Mouse (Mus musculus): Measurements from ENCODE around the gene Spg7. TPM values are rescaled to one million over a fixed set of nuclear protein-coding genes. Genes with fewer than 3 reads are reported as not detected.

Spg7 gene
- total and polyA plus RNA-seq, 3 experiments = 28.9 to 36.0 TPM; not detected in 1

DNA sequence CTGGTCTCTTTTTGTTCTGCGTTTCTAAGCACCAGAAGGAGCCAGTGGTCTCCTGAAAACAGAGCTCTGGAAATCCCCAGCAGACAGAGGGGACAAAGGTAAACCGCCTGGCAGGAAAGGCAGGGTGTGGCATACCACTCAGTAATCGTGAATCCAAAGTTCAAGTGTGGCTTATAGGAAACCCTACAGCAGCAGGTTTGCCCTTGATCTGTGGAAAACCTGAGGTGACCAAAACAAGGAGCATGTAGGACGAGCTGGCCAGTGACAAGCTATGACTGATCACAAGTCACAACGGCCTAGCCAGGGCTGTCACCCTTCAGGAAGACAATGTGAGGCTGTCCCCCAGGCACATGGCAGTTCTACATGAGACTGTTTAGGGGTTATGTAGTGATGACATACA lies 11.3 kb upstream of the Spg7 start:
- DNase-seq (ENCODE audit: low read depth, low spot score) = no peak
- H3K27me3 ChIP-seq (ENCODE audit: control insufficient read depth in 1 of 2, insufficient read depth in 2 of 2, low read length in 2 of 2) = no peaks in the 10 kb centered on the region
- H3K9me3 ChIP-seq (replicated peaks; ENCODE audit: insufficient read depth, low read length) = no peaks in the 10 kb centered on the region
- no peak overlapping the region for H3K27ac ChIP-seq (ENCODE audit: control insufficient read depth, low read depth, low read length)
- no peak overlapping the region for H3K4me3 ChIP-seq (ENCODE audit: control insufficient read depth in 1 of 2, insufficient read depth in 1 of 2, low read depth in 2 of 2, low read length in 2 of 2)
- H3K36me3 ChIP-seq (ENCODE audit: control insufficient read depth in 1 of 2, insufficient read depth in 2 of 2, low read length in 2 of 2) = no peaks in the 10 kb centered on the region
- H3K4me1 ChIP-seq (ENCODE audit: control insufficient read depth in 1 of 2, insufficient read depth in 2 of 2, low read length in 2 of 2) = no peaks in the 10 kb centered on the region
- H3K79me2 ChIP-seq (ENCODE audit: control insufficient read depth, insufficient read depth, low read length, poor library complexity) = no peaks in the 10 kb centered on the region
- TF ChIP-seq ETS1 (IDR thresholded peaks at IDR 0.05; ENCODE audit: low read depth, low read length) (no peak), MEF2A (IDR thresholded peaks at IDR 0.05; ENCODE audit: extremely low read depth, insufficient replicate concordance, low read depth, low read length, poor library complexity, severe bottlenecking) (no peak), POLR2AphosphoS2 (IDR thresholded peaks at IDR 0.05; ENCODE audit: low read length) (no peak), ZKSCAN1 (IDR thresholded peaks at IDR 0.05; ENCODE audit: low read depth, low read length) (no peak), CHD2 (IDR thresholded peaks at IDR 0.05; ENCODE audit: low read length) (no peak)
- no peak overlapping the region for H3K9ac ChIP-seq (ENCODE audit: control insufficient read depth, low read depth, low read length, poor library complexity, severe bottlenecking)

DNA sequence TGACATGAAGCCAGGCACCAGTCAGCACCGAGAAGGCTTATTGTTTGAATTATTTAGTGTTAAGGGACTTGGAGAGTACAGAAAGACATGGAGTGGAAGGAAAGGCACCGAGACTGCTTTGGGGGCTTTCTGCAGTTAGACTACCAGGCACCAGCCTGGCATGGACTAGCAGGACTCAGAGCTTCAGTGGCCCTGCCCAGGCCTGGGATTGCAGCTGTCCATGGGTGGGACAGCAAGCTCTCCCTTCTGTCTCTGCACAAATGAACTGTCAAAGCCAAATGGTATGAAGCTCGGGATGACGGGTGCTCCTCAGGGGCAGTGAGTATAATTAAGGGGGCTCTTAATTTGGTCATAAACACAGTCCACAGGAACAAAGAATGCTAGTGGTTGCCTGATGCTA lies 1.3 kb downstream of the Spg7 start:
- no peak for DNase-seq (ENCODE audit: low read depth, low spot score)
- peak overlapping the region; percentile 93 for H3K9ac ChIP-seq (ENCODE audit: control insufficient read depth, low read depth, low read length, poor library complexity, severe bottlenecking)
- H3K4me3 ChIP-seq (ENCODE audit: control insufficient read depth in 1 of 2, insufficient read depth in 1 of 2, low read depth in 2 of 2, low read length in 2 of 2) = peak overlapping the region in 1 of 2 experiments; percentile 58; a peak in 3 of 4 replicates
- peaks cover 30% of the 10 kb centered on the region for H3K79me2 ChIP-seq (ENCODE audit: control insufficient read depth, insufficient read depth, low read length, poor library complexity)
- H3K27me3 ChIP-seq (ENCODE audit: control insufficient read depth in 1 of 2, insufficient read depth in 2 of 2, low read length in 2 of 2) = no peaks in the 10 kb centered on the region
- H3K36me3 ChIP-seq (ENCODE audit: control insufficient read depth in 1 of 2, insufficient read depth in 2 of 2, low read length in 2 of 2) = peaks cover 0 to 11% of the 10 kb centered on the region in 2 experiments; a peak in 2 of 4 replicates
- H3K27ac ChIP-seq (ENCODE audit: control insufficient read depth, low read depth, low read length) = no peak overlapping the region; the same call in 1 of the 2 replicates
- peaks cover 0 to 12% of the 10 kb centered on the region in 2 experiments; a peak in 3 of 4 replicates for H3K4me1 ChIP-seq (ENCODE audit: control insufficient read depth in 1 of 2, insufficient read depth in 2 of 2, low read length in 2 of 2)
- H3K9me3 ChIP-seq (replicated peaks; ENCODE audit: insufficient read depth, low read length) = no peaks in the 10 kb centered on the region
- TF ChIP-seq ZNF384 (IDR thresholded peaks at IDR 0.05; ENCODE audit: low read depth, low read length) = no peak
- TF ChIP-seq ELF1 (IDR thresholded peaks at IDR 0.05; ENCODE audit: low read depth, low read length) = no peak
- no peak for TF ChIP-seq MAZ (IDR thresholded peaks at IDR 0.05; ENCODE audit: low read depth, low read length)
- no peak for TF ChIP-seq MEF2A (IDR thresholded peaks at IDR 0.05; ENCODE audit: extremely low read depth, insufficient replicate concordance, low read depth, low read length, poor library complexity, severe bottlenecking)

DNA sequence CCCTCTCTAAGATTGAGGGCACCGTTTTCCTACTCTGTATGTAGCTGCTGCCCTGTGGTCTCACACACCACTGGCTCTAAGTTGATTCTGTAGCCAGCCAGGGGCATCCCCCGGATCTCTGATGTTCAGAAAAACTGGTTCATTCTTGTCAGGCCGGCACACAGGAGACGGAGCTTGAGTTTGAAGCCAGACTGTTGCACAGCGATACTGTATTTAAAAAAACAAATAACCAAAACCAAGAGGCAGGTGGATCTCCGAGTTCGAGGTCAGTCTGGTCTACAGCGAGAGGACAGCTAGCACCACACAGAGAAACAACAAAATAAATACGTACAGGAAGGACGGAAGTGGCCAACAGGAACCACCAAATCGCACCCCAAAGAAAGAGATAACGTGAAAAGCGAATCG lies 2.1 kb downstream of the Spg7 start:
- Histone ChIP-seq H3K27ac (ENCODE audit: control insufficient read depth, low read depth, low read length) (peak overlapping the region; percentile 88), H3K36me3 (ENCODE audit: control insufficient read depth in 1 of 2, insufficient read depth in 2 of 2, low read length in 2 of 2) (peaks cover 0 to 11% of the 10 kb centered on the region in 2 experiments; a peak in 2 of 4 replicates), H3K9me3 (replicated peaks; ENCODE audit: insufficient read depth, low read length) (no peaks in the 10 kb centered on the region), H3K79me2 (ENCODE audit: control insufficient read depth, insufficient read depth, low read length, poor library complexity) (peaks cover 30% of the 10 kb centered on the region), H3K4me3 (ENCODE audit: control insufficient read depth in 1 of 2, insufficient read depth in 1 of 2, low read depth in 2 of 2, low read length in 2 of 2) (peak overlapping the region; percentile 58 to 91), H3K9ac (ENCODE audit: control insufficient read depth, low read depth, low read length, poor library complexity, severe bottlenecking) (peak overlapping the region; percentile 93), H3K27me3 (ENCODE audit: control insufficient read depth in 1 of 2, insufficient read depth in 2 of 2, low read length in 2 of 2) (no peaks in the 10 kb centered on the region), H3K4me1 (ENCODE audit: control insufficient read depth in 1 of 2, insufficient read depth in 2 of 2, low read length in 2 of 2) (peaks cover 0 to 12% of the 10 kb centered on the region in 2 experiments; a peak in 3 of 4 replicates)
- TF ChIP-seq EP300 (IDR thresholded peaks at IDR 0.05; ENCODE audit: low read depth in 1 of 2, low read length in 2 of 2) = peak; percentile 3 to 32; a peak in 1 of 4 replicates
- no peak for TF ChIP-seq ELF1 (IDR thresholded peaks at IDR 0.05; ENCODE audit: low read depth, low read length)
- no peak for TF ChIP-seq UBTF (IDR thresholded peaks at IDR 0.05; ENCODE audit: borderline replicate concordance, insufficient read depth, low read depth, low read length)
- TF ChIP-seq E2F4 (IDR thresholded peaks at IDR 0.05; ENCODE audit: borderline replicate concordance, low read depth, low read length) = no peak
- no peak for TF ChIP-seq JUND (IDR thresholded peaks at IDR 0.05; ENCODE audit: low read depth, low read length)
- peak; percentile 82 for TF ChIP-seq GATA1 (IDR thresholded peaks at IDR 0.05; ENCODE audit: low read depth, low read length)
- DNase-seq (ENCODE audit: low read depth, low spot score) = no peak

Measured in MEL (cell line).